Mouse (Mus musculus) adipocyte (in vitro differentiated cells): ENCODE measurements at regions not wholly inside any gene's neighbourhood (a gene's known extent, or its start where the extent isn't known, plus 50 kb on each side); places are given as distances from the start of the nearest gene placed in this dataset.

ENCODE experiments used
- DNase-seq: peaks from one replicate; pipeline ENCODE4 v3.0.0-alpha.2; 2016; ENCODE audit warnings: low spot score

GRCm38 (mm10) chr5:51125091-51125490 is 442.4 kb downstream of the Ppargc1a start:
- no peak for DNase-seq

DNA sequence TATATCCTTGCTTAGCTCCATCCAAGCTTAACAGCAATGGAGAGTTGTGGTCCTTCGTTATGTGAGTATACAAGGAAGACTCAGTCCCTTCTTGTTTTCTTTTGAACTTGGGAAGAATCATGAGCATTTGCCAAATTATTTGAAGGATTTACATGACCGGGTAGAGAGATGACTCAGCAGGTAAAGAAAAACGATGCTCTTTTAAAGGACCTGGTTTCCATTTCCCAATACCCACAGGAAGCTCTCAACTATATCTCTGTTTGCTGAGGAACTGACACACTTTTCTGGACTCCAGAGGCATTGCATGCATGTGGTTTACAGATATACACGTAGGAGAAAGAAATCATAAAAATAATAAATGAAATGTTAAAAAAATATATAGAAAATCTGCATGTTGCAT is 457.5 kb downstream of the Ppargc1a start:
- DNase-seq, result no peak

DNA sequence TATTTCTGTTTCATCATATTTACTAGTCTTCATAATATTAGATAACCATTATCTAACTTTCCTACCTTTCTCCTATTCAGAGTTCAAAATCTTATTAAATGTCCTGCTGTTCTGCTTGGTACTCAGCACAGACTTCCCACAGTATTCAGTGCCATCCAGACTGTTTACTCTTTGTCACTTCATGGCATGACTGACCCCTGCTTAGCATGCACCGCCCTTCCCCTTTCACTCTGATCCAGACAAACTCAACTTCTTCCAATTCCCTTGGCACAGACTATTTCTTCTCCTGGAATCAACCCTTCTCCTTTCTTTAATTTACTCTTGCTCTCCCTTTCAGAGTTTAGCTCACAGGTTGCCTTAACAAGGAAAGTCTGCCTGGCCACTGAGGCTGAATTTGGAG is 458.8 kb downstream of the Ppargc1a start:
- DNase-seq, result peak; percentile 79

DNA sequence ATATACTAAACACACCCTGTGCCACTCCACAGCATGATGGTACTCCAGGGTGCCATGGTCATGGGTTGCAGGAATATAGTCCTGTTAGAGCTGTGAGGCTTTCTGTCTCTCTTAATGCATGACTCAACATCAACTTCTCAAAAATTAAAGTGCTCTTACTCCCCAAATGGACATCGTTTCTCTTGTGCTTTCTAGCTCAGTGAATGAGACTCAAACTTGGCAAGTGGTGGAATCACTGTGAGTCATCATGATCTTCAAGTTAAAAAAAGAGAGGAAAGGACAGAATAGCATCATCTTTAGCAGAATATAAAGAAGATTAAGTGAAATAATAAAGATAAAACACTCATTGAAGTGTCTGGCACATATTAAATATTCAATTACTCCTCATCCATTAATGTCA is 459.3 kb downstream of the Ppargc1a start:
- DNase-seq, result peak; percentile 47

DNA sequence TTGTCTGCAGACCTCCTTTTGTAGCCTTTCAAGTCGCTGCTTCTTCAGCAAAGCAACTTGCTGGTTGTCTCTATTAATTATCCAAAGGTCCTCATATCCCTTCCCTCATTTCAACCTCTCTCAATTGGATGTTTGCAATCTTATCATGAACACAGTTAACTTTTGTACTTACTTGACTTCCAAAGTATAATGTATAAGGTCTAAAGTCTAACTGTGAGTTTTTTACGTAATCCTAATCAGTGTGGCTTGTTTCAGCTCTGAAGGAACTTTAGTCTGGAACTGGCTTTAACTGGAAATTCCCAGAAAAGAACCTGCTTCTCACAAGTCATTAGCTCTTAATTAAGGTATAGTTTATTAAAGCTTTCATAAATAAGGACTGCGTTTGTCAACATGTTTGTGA is 467.6 kb downstream of the Ppargc1a start:
- no peak for DNase-seq

GRCm38 (mm10) chr5:51072674-51073468 is 494.7 kb downstream of the Ppargc1a start:
- peak; percentile 49 for DNase-seq

- no peak for DNase-seq
Measured at GRCm38 (mm10) chr5:51072146-51072545, 495.4 kb downstream of the Ppargc1a start.

DNA sequence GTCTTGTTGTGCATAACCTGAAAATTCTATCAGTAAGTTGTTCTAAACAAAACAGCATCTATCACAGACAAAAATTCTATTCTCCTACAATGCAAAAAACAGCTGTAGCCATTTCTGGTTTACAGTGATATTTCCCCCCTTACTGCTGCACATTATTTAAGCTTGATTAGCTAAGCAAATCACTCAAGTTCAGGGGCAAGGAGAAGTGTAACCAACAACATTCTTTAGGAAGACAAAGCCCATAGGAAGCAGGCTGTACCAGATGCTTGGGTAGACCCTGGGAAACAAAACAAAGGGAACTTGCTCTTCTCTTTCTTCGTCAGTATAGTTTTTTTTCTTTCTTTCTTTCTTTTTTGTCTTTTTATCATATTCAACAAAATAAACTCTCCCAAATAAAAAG is 497.9 kb downstream of the Ppargc1a start:
- no peak for DNase-seq

DNA sequence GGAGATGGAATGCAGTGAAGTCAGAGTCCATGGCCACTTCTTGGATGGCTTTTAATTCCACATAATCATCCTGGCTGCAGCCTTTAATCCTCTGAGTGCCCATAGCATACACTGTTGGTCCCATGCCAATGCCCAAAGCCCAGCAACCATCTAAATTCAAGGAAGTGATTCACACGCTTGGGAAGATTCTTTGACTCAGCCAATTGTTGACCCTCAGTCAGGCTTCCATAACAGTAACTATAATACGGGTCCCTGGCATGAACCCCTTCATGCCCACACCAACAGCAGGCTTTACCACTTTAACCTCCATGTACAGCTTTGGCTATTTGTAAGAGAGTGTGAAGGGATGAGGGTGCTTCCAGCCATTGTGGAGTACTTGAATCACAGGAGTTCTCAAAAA is 521.7 kb downstream of the Ppargc1a start:
- no peak for DNase-seq

- peak; percentile 42 for DNase-seq
Measured at GRCm38 (mm10) chr5:51041541-51042217, 525.8 kb downstream of the Ppargc1a start.

- DNase-seq, result peak; percentile 66
Measured at GRCm38 (mm10) chr5:51040926-51041325, 526.6 kb downstream of the Ppargc1a start.

GRCm38 (mm10) chr5:51040463-51040862 is 527.1 kb downstream of the Ppargc1a start:
- no peak for DNase-seq

- peak; percentile 90 for DNase-seq
Measured at GRCm38 (mm10) chr5:51039713-51040178, 527.8 kb downstream of the Ppargc1a start.

DNA sequence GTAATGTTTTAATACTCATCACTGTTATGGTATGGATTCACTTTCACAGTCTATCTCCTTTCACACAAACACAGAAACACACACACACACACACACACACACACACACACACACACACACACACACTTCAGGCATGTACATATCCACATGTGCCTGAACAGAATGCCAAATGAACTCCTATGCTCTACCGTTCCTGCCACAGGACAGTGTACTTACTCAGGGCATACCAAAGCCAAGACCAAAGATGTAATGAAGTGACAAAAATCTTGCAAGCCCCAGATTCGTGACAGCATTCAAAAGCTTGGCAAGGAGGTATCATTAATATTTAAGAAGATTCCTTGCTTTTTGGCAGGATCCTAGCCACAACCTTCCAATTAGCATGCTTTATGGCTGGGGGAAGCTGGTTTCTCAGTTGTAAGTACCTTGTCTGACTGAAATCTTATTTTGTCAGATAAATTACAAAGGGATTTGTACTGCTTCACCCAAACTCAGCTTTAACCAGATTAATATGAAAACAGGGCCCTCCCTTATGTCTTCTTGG is 531.0 kb downstream of the Ppargc1a start:
- no peak for DNase-seq

GRCm38 (mm10) chr5:51028966-51029365 is 538.6 kb downstream of the Ppargc1a start:
- no peak for DNase-seq

DNA sequence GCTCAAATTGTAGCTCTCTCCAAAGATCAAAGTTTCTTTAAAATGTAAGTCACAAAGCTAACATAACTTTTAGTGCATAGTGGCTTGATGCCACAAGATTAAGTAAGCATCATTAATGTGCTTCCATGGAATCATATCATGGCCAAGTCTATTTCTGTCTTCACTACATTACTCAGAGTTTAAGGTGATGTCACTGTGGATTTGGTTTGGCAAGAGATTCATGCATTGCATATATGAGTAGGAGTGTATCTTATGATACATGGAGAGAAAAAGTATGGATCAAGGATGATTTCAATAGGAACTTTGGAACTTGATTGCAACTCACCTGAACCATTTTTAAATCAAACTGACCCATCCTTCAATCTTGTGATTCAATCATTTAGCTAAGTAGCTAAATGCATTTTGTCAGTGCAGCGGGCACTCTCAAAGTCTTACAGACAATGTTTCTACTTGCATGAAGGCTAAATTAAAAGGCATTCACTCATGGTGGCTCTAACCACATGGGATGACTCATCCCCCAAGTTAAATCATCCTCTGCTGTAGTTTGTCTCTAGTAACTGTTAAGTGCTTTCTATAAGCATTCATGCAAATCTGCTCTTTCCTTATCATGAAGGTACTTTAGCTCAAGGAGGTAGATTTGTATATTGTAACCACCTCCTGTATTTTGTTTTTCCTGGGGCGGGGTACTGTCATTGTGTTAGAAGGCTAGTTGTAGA is 576.5 kb downstream of the Ppargc1a start:
- no peak for DNase-seq
